Mouse (Mus musculus): ENCODE measurements around the gene Dennd1c. TPM values are rescaled to one million over a fixed set of nuclear protein-coding genes. Genes with fewer than 3 reads are reported as not detected.

Dennd1c gene
- total and polyA plus RNA-seq, 3 experiments: 3.8 to 20.7 TPM; not detected in 1

DNA sequence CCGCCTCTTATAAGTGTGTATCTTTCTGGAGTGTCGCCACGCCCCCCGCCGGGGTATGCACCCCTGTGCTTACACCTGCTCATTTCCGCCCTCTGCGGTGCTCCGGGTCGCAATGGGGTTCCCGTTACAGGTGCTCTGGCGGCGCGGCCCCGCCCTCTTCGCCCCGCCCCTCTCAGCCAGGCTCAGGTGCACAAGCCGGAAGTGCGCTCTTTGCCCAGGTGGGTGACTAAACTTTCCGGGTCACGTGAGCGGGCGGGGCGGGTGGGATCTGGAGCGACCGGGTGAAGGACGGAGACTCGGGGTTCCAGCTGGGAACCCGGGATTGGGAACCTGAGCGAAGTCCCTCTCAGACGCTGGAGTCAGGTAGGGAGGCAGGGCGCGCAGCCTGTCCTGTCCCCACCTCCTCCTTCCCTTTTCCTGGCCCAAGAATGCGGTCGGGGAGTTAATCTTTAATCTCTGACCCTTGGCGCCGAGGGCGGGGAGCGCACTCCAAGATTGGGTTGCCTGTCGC, 16.2 kb downstream of the Dennd1c start:
- Histone ChIP-seq H3K4me3 (ENCODE audit: control insufficient read depth in 1 of 2, insufficient read depth in 1 of 2, low read depth in 2 of 2, low read length in 2 of 2) (peak overlapping the region; percentile 37 to 46), H3K4me1 (ENCODE audit: control insufficient read depth in 1 of 2, insufficient read depth in 2 of 2, low read length in 2 of 2) (peaks cover 2 to 23% of the 10 kb centered on the region in 2 experiments; a peak in 3 of 4 replicates), H3K27me3 (ENCODE audit: control insufficient read depth in 1 of 2, insufficient read depth in 2 of 2, low read length in 2 of 2) (no peaks in the 10 kb centered on the region), H3K36me3 (ENCODE audit: control insufficient read depth in 1 of 2, insufficient read depth in 2 of 2, low read length in 2 of 2) (peaks cover 0 to 14% of the 10 kb centered on the region in 2 experiments; a peak in 2 of 4 replicates), H3K79me2 (ENCODE audit: control insufficient read depth, insufficient read depth, low read length, poor library complexity) (peaks cover 6% of the 10 kb centered on the region), H3K9me3 (replicated peaks; ENCODE audit: insufficient read depth, low read length) (no peaks in the 10 kb centered on the region), H3K27ac (ENCODE audit: control insufficient read depth, low read depth, low read length) (no peak overlapping the region), H3K9ac (ENCODE audit: control insufficient read depth, low read depth, low read length, poor library complexity, severe bottlenecking) (no peak overlapping the region)
- no peak for TF ChIP-seq MEF2A (IDR thresholded peaks at IDR 0.05; ENCODE audit: extremely low read depth, insufficient replicate concordance, low read depth, low read length, poor library complexity, severe bottlenecking)
- TF ChIP-seq USF1 (IDR thresholded peaks at IDR 0.05; ENCODE audit: low read depth, low read length): peak; percentile 67
- DNase-seq (ENCODE audit: low read depth, low spot score): no peak

DNA sequence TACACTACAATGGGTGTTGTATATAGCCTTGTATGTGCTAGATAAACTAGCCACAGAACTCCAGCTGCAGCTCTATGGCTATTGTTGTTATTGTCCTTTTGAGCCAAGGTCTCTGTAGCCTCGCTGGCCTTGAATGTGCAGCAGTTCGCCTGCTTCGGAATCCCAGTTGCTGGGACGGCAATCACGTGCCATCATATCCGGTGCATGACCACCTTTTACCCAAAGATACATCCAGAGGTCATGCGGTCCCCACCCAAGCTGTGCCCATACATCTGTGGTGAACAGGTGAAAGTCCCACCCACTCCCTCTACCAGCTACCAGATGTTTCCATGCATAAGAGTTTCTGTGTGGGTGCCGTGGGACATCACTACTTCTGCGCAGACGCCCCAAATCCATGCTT, 17.2 kb downstream of the Dennd1c start:
- Histone ChIP-seq H3K9me3 (replicated peaks; ENCODE audit: insufficient read depth, low read length) (no peaks in the 10 kb centered on the region), H3K36me3 (ENCODE audit: control insufficient read depth in 1 of 2, insufficient read depth in 2 of 2, low read length in 2 of 2) (peaks cover 0 to 8% of the 10 kb centered on the region in 2 experiments; a peak in 1 of 4 replicates), H3K27me3 (ENCODE audit: control insufficient read depth in 1 of 2, insufficient read depth in 2 of 2, low read length in 2 of 2) (no peaks in the 10 kb centered on the region), H3K4me1 (ENCODE audit: control insufficient read depth in 1 of 2, insufficient read depth in 2 of 2, low read length in 2 of 2) (peaks cover 2 to 18% of the 10 kb centered on the region in 2 experiments; a peak in 3 of 4 replicates), H3K9ac (ENCODE audit: control insufficient read depth, low read depth, low read length, poor library complexity, severe bottlenecking) (peak overlapping the region; percentile 40), H3K4me3 (ENCODE audit: control insufficient read depth in 1 of 2, insufficient read depth in 1 of 2, low read depth in 2 of 2, low read length in 2 of 2) (peak overlapping the region; percentile 1 to 46; a peak in 3 of 4 replicates), H3K27ac (ENCODE audit: control insufficient read depth, low read depth, low read length) (no peak overlapping the region), H3K79me2 (ENCODE audit: control insufficient read depth, insufficient read depth, low read length, poor library complexity) (peaks cover 6% of the 10 kb centered on the region)
- no peak for DNase-seq (ENCODE audit: low read depth, low spot score)
- TF ChIP-seq NELFE (IDR thresholded peaks at IDR 0.05; ENCODE audit: low read depth, low read length) (no peak), ETS1 (IDR thresholded peaks at IDR 0.05; ENCODE audit: low read depth, low read length) (no peak), USF2 (IDR thresholded peaks at IDR 0.05; ENCODE audit: borderline replicate concordance in 1 of 2, insufficient read depth in 1 of 2, low read depth in 1 of 2, low read length in 2 of 2) (no peak), TAL1 (IDR thresholded peaks at IDR 0.05; ENCODE audit: low read length) (no peak), EP300 (IDR thresholded peaks at IDR 0.05; ENCODE audit: low read depth in 1 of 2, low read length in 2 of 2) (no peak), MAFK (IDR thresholded peaks at IDR 0.05; ENCODE audit: borderline replicate concordance, low read depth, low read length) (no peak), BHLHE40 (IDR thresholded peaks at IDR 0.05; ENCODE audit: borderline replicate concordance, low read depth, low read length) (peak; percentile 58; the same call in 1 of the 2 replicates), RCOR1 (IDR thresholded peaks at IDR 0.05; ENCODE audit: low read depth, low read length) (no peak), MXI1 (IDR thresholded peaks at IDR 0.05; ENCODE audit: low read depth, low read length) (no peak), MYC (IDR thresholded peaks at IDR 0.05; ENCODE audit: low read depth, low read length) (no peak), USF1 (IDR thresholded peaks at IDR 0.05; ENCODE audit: low read depth, low read length) (peak; percentile 46), MYB (IDR thresholded peaks at IDR 0.05; ENCODE audit: low read depth, low read length) (no peak), RAD21 (IDR thresholded peaks at IDR 0.05; ENCODE audit: low read depth, low read length) (no peak), MEF2A (IDR thresholded peaks at IDR 0.05; ENCODE audit: extremely low read depth, insufficient replicate concordance, low read depth, low read length, poor library complexity, severe bottlenecking) (no peak), SMC3 (IDR thresholded peaks at IDR 0.05; ENCODE audit: low read depth, low read length) (no peak), POLR2AphosphoS5 (IDR thresholded peaks at IDR 0.05; ENCODE audit: borderline replicate concordance, low read depth, low read length) (no peak)

Data from MEL (cell line).